In genomic region chr2:18617520-18617919, GRCm38 (mm10) we compare ENCODE assay signal across 24 mouse cellular contexts. TPM values are rescaled to one million over a fixed set of nuclear protein-coding genes. Genes with fewer than 3 reads are reported as not detected.
A peak's percentile ranks its signal among the peaks of the same experiment; 100 is the strongest.
DNase-seq lines count a peak whose midpoint lies in the region; ATAC-seq lines count a peak whose summit lies in the region.
"Had no signal": no experiment of that assay in that cellular context is flagged by ENCODE, and none has a peak within 500 bp of the region (broad histone marks: within the 10 kb centered on the region; RNA-seq: fewer than 3 reads in every experiment).

No protein-coding gene starts in this region.

- 28% methylated on average over 5 of the region's 5 CpGs for WGBS in hindbrain, embryonic 14.5 days
- 29% methylated on average over 5 of the region's 5 CpGs for WGBS in hindbrain, embryonic 13.5 days
- 21% methylated on average over 5 of the region's 5 CpGs for WGBS in kidney, embryonic 16.5 days
- WGBS in midbrain, embryonic 16.5 days, result 26% methylated on average over 5 of the region's 5 CpGs
- WGBS in midbrain, embryonic 13.5 days, result 22% methylated on average over 5 of the region's 5 CpGs

- DNase-seq in embryo, embryonic 10 days (ENCODE audit: low spot score), result peak; percentile 4
- DNase-seq in embryo, embryonic 11 days, result no peak
- DNase-seq in hindbrain, embryonic 14.5 days (ENCODE audit: low spot score), result no peak
- DNase-seq in kidney, adult 11 months, result no peak
- DNase-seq: adrenal gland, postnatal 10 days; cerebellum, adult 18-20 months; cerebellum, postnatal 14 days; gastrocnemius, postnatal 36 days; kidney, postnatal 4 days; liver, postnatal 0 days; lung, postnatal 14 days; right cerebral cortex, adult 18-20 months; right cerebral cortex, postnatal 4 days; thymus, postnatal 14 days had no signal

- ATAC-seq in hindbrain, embryonic 14.5 days (ENCODE audit: low FRiP score), result no peak
- no peak for ATAC-seq in hindbrain, embryonic 13.5 days (ENCODE audit: low FRiP score)
- ATAC-seq in kidney, embryonic 16.5 days (ENCODE audit: low FRiP score, low TSS enrichment), result 0 out of 2 replicates have a peak, but pooled peaks have one; percentile 57
- ATAC-seq in midbrain, embryonic 16.5 days, result no peak
- ATAC-seq in midbrain, embryonic 13.5 days, result no peak
- ATAC-seq: intestine, postnatal 0 days; liver, postnatal 0 days had no signal

- H3K9ac ChIP-seq in hindbrain, embryonic 14.5 days, result no peak overlapping the region
- no peak overlapping the region for H3K9ac ChIP-seq in hindbrain, embryonic 13.5 days
- no peak overlapping the region for H3K9ac ChIP-seq in kidney, embryonic 16.5 days (replicated peaks; ENCODE audit: low read length)
- no peak overlapping the region for H3K9ac ChIP-seq in midbrain, embryonic 16.5 days (ENCODE audit: low read depth, low read length)
- no peak overlapping the region for H3K9ac ChIP-seq in midbrain, embryonic 13.5 days (replicated peaks)
- H3K9ac ChIP-seq: embryonic facial prominence, embryonic 13.5 days; limb, embryonic 12.5 days; liver, postnatal 0 days had no signal

- no peaks in the 10 kb centered on the region for H3K9me3 ChIP-seq in hindbrain, embryonic 14.5 days (ENCODE audit: control insufficient read depth, low read length)
- H3K9me3 ChIP-seq in hindbrain, embryonic 13.5 days, result no peaks in the 10 kb centered on the region
- no peaks in the 10 kb centered on the region; the same call in 1 of the 2 replicates for H3K9me3 ChIP-seq in kidney, embryonic 16.5 days (ENCODE audit: low read length)
- no peaks in the 10 kb centered on the region for H3K9me3 ChIP-seq in midbrain, embryonic 16.5 days (replicated peaks; ENCODE audit: control insufficient read depth, low read length, poor library complexity, severe bottlenecking)
- H3K9me3 ChIP-seq in midbrain, embryonic 13.5 days, result no peaks in the 10 kb centered on the region
- H3K9me3 ChIP-seq: embryonic facial prominence, embryonic 13.5 days; limb, embryonic 12.5 days; megakaryocyte, embryonic 14.5 days had no signal

- peaks cover 1% of the 10 kb centered on the region; the same call in 1 of the 2 replicates for H3K27me3 ChIP-seq in hindbrain, embryonic 14.5 days (ENCODE audit: control insufficient read depth, insufficient read depth, low read length)
- peaks cover 5% of the 10 kb centered on the region for H3K27me3 ChIP-seq in hindbrain, embryonic 13.5 days
- H3K27me3 ChIP-seq in kidney, embryonic 16.5 days (ENCODE audit: insufficient read depth, low read length), result no peaks in the 10 kb centered on the region
- H3K27me3 ChIP-seq in midbrain, embryonic 16.5 days (ENCODE audit: control insufficient read depth, insufficient read depth, low read depth, low read length), result no peaks in the 10 kb centered on the region; the same call in 1 of the 2 replicates
- H3K27me3 ChIP-seq in midbrain, embryonic 13.5 days, result peaks cover 3% of the 10 kb centered on the region; the same call in 1 of the 2 replicates

- H3K4me3 ChIP-seq in hindbrain, embryonic 14.5 days (replicated peaks; ENCODE audit: low read length), result no peak overlapping the region
- H3K4me3 ChIP-seq in hindbrain, embryonic 13.5 days, result no peak overlapping the region
- no peak overlapping the region for H3K4me3 ChIP-seq in kidney, embryonic 16.5 days (ENCODE audit: low read length)
- no peak overlapping the region for H3K4me3 ChIP-seq in midbrain, embryonic 16.5 days (ENCODE audit: low read depth, low read length)
- no peak overlapping the region for H3K4me3 ChIP-seq in midbrain, embryonic 13.5 days (replicated peaks)
- H3K4me3 ChIP-seq: embryonic facial prominence, embryonic 13.5 days; erythroblast, embryonic 14.5 days; limb, embryonic 12.5 days; megakaryocyte, embryonic 14.5 days had no signal

- H3K27ac ChIP-seq in hindbrain, embryonic 14.5 days, result no peak overlapping the region
- H3K27ac ChIP-seq in hindbrain, embryonic 13.5 days, result no peak overlapping the region
- no peak overlapping the region for H3K27ac ChIP-seq in kidney, embryonic 16.5 days (ENCODE audit: low read length)
- no peak overlapping the region for H3K27ac ChIP-seq in midbrain, embryonic 16.5 days (ENCODE audit: low read length)
- H3K27ac ChIP-seq in midbrain, embryonic 13.5 days, result no peak overlapping the region
- H3K27ac ChIP-seq: embryonic facial prominence, embryonic 13.5 days; limb, embryonic 12.5 days had no signal

- no peaks in the 10 kb centered on the region for H3K36me3 ChIP-seq in hindbrain, embryonic 14.5 days (replicated peaks; ENCODE audit: control insufficient read depth, insufficient read depth)
- H3K36me3 ChIP-seq in hindbrain, embryonic 13.5 days, result no peaks in the 10 kb centered on the region
- H3K36me3 ChIP-seq in kidney, embryonic 16.5 days (ENCODE audit: insufficient read depth, low read length), result no peaks in the 10 kb centered on the region
- H3K36me3 ChIP-seq in midbrain, embryonic 16.5 days (ENCODE audit: control insufficient read depth, insufficient read depth, low read length), result no peaks in the 10 kb centered on the region
- no peaks in the 10 kb centered on the region for H3K36me3 ChIP-seq in midbrain, embryonic 13.5 days
- H3K36me3 ChIP-seq: embryonic facial prominence, embryonic 13.5 days; limb, embryonic 12.5 days had no signal

- 0 out of 2 replicates have a peak overlapping the region, but pooled peaks have one; percentile 8 for H3K4me2 ChIP-seq in hindbrain, embryonic 14.5 days (replicated peaks)
- H3K4me2 ChIP-seq in hindbrain, embryonic 13.5 days, result no peak overlapping the region
- H3K4me2 ChIP-seq in kidney, embryonic 16.5 days (replicated peaks; ENCODE audit: low read depth, low read length), result peak overlapping the region; percentile 30
- peak overlapping the region; percentile 33; the same call in 1 of the 2 replicates for H3K4me2 ChIP-seq in midbrain, embryonic 16.5 days (ENCODE audit: low read length)
- no peak overlapping the region; the same call in 1 of the 2 replicates for H3K4me2 ChIP-seq in midbrain, embryonic 13.5 days (replicated peaks)
- H3K4me2 ChIP-seq: embryonic facial prominence, embryonic 13.5 days; limb, embryonic 12.5 days; liver, embryonic 11.5 days had no signal

- no peaks in the 10 kb centered on the region for H3K4me1 ChIP-seq in hindbrain, embryonic 14.5 days (replicated peaks; ENCODE audit: control insufficient read depth, insufficient read depth, low read length)
- H3K4me1 ChIP-seq in hindbrain, embryonic 13.5 days (replicated peaks), result 0 out of 2 replicates have a peak, but pooled peaks cover 7% of the 10 kb centered on the region
- peaks cover 7% of the 10 kb centered on the region; the same call in 1 of the 2 replicates for H3K4me1 ChIP-seq in kidney, embryonic 16.5 days (ENCODE audit: insufficient read depth, low read length)
- no peaks in the 10 kb centered on the region for H3K4me1 ChIP-seq in midbrain, embryonic 16.5 days (ENCODE audit: control insufficient read depth, insufficient read depth, low read length)
- H3K4me1 ChIP-seq in midbrain, embryonic 13.5 days (replicated peaks), result peaks cover 7% of the 10 kb centered on the region; the same call in 1 of the 2 replicates
- H3K4me1 ChIP-seq: embryonic facial prominence, embryonic 13.5 days; megakaryocyte, embryonic 14.5 days had no signal

RNA-seq across cellular contexts. Expression of gene Commd3, which starts 54.7 kb away (rescaled TPM):
- 187 and 198 TPM in 2 replicates for polyA plus RNA-seq in hindbrain, embryonic 14.5 days (2014; fragmentation: Nextera tagmentation; extraction: Ambion mirVana)
- 207 and 214 TPM in 2 replicates for polyA plus RNA-seq in hindbrain, embryonic 13.5 days (2015; fragmentation: Nextera tagmentation; extraction: Ambion mirVana)
- polyA plus RNA-seq in kidney, embryonic 16.5 days (2015; fragmentation: Nextera tagmentation; extraction: Ambion mirVana), result 204 and 209 TPM in 2 replicates
- 188 and 194 TPM in 2 replicates for polyA plus RNA-seq in midbrain, embryonic 16.5 days (2015; fragmentation: Nextera tagmentation; extraction: Ambion mirVana)
- 189 and 191 TPM in 2 replicates for polyA plus RNA-seq in midbrain, embryonic 13.5 days (2015; fragmentation: Nextera tagmentation; extraction: Ambion mirVana)

RNA-seq across cellular contexts. Expression of gene Bmi1, which starts 59.3 kb away (rescaled TPM):
- polyA plus RNA-seq in hindbrain, embryonic 14.5 days (2014; fragmentation: Nextera tagmentation; extraction: Ambion mirVana), result 31.3 and 34.3 TPM in 2 replicates
- polyA plus RNA-seq in hindbrain, embryonic 13.5 days (2015; fragmentation: Nextera tagmentation; extraction: Ambion mirVana), result 30.5 and 32.7 TPM in 2 replicates
- 28.8 and 30.9 TPM in 2 replicates for polyA plus RNA-seq in kidney, embryonic 16.5 days (2015; fragmentation: Nextera tagmentation; extraction: Ambion mirVana)
- polyA plus RNA-seq in midbrain, embryonic 16.5 days (2015; fragmentation: Nextera tagmentation; extraction: Ambion mirVana), result 19.4 and 21.0 TPM in 2 replicates
- 33.9 and 34.2 TPM in 2 replicates for polyA plus RNA-seq in midbrain, embryonic 13.5 days (2015; fragmentation: Nextera tagmentation; extraction: Ambion mirVana)

Comparison
In these comparisons a context has a peak if more than half of its experiments do, and no peak if none do; other contexts are left out.
1. H3K4me2 ChIP-seq: peak in hindbrain, embryonic 14.5 days (single experiment), kidney, embryonic 16.5 days (single experiment) and midbrain, embryonic 16.5 days (single experiment); none in hindbrain, embryonic 13.5 days (single experiment) and midbrain, embryonic 13.5 days (single experiment).